In genomic region chr16:48788704-48789185, GRCm38 (mm10) we compare ENCODE assay signal across 17 mouse cellular contexts. TPM values are rescaled to one million over a fixed set of nuclear protein-coding genes. Genes with fewer than 3 reads are reported as not detected.
A peak's percentile ranks its signal among the peaks of the same experiment; 100 is the strongest.
DNase-seq lines count a peak whose midpoint lies in the region; ATAC-seq and TF ChIP-seq lines count a peak whose summit lies in the region.
"Had no signal": no experiment of that assay in that cellular context is flagged by ENCODE, and none has a peak within 500 bp of the region (broad histone marks: within the 10 kb centered on the region; RNA-seq: fewer than 3 reads in every experiment).

No protein-coding gene starts in this region.

- no peaks in the 10 kb centered on the region for H3K9me3 ChIP-seq in lung, embryonic 16.5 days (ENCODE audit: control insufficient read depth, low read length)
- H3K9me3 ChIP-seq: forebrain, embryonic 15.5 days had no signal

- no peak for DNase-seq in lung, adult 2 months
- DNase-seq in induced T-regulatory cell, adult 2 months (ENCODE audit: low read depth) = peak; percentile 68
- no peak for DNase-seq in frontal cortex, adult 2 months (ENCODE audit: extremely low spot score in 1 of 2, low spot score in 1 of 2)
- no peak for DNase-seq in heart, postnatal 36 days
- DNase-seq in spleen, postnatal 4 days (ENCODE audit: low spot score in 2 of 2) = no peak
- no peak for DNase-seq in cerebellum, adult 9-11 months
- DNase-seq: cerebellum, adult 18-20 months; gastrocnemius, postnatal 10 days; kidney, adult 8-10 months had no signal

- no peaks in the 10 kb centered on the region for H3K27me3 ChIP-seq in lung, embryonic 16.5 days (ENCODE audit: control insufficient read depth, insufficient read depth, low read depth, low read length)
- H3K27me3 ChIP-seq: forebrain, embryonic 15.5 days had no signal

- no peak for TF ChIP-seq CTCF in lung, adult 2 months (IDR thresholded peaks at IDR 0.05; ENCODE audit: insufficient read depth, low read length)

- H3K27ac ChIP-seq in lung, embryonic 16.5 days (ENCODE audit: low read length) = no peak overlapping the region
- H3K27ac ChIP-seq: forebrain, embryonic 15.5 days; hindbrain, embryonic 14.5 days had no signal

- no peak overlapping the region for H3K4me3 ChIP-seq in lung, embryonic 16.5 days (ENCODE audit: low read length)
- no peak overlapping the region for H3K4me3 ChIP-seq in lung, adult 2 months (replicated peaks; ENCODE audit: extremely low read depth, low read depth, low read length)
- H3K4me3 ChIP-seq: forebrain, embryonic 15.5 days had no signal

- TF ChIP-seq POLR2A in lung, adult 2 months (IDR thresholded peaks at IDR 0.05; ENCODE audit: borderline replicate concordance, extremely low read depth, low read depth, low read length) = no peak

- no peaks in the 10 kb centered on the region for H3K36me3 ChIP-seq in lung, embryonic 16.5 days (ENCODE audit: control insufficient read depth, insufficient read depth, low read length)
- H3K36me3 ChIP-seq: forebrain, embryonic 15.5 days had no signal

- WGBS in lung, embryonic 16.5 days = 38% methylated on average over 4 of the region's 4 CpGs
- WGBS in lung, adult 2 months = 46% methylated on average over 4 of the region's 4 CpGs

- intact Hi-C loops in heart, postnatal 36 days (cut with DNase I) = no loop called here

- no peak overlapping the region for H3K4me2 ChIP-seq in lung, embryonic 16.5 days (ENCODE audit: low read depth, low read length)
- H3K4me2 ChIP-seq: forebrain, embryonic 15.5 days; hindbrain, embryonic 14.5 days had no signal

- 0 out of 2 replicates have a peak, but pooled peaks have one; percentile 10 for ATAC-seq in lung, embryonic 16.5 days (ENCODE audit: low read depth)
- peak; percentile 49; the same call in 1 of the 2 replicates for ATAC-seq in neutrophil, adult 5-6 weeks (ENCODE audit: extremely low read depth, insufficient number of reproducible peaks, low FRiP score, poor library complexity, severe bottlenecking)
- ATAC-seq: forebrain, embryonic 15.5 days had no signal

- H3K4me1 ChIP-seq in lung, embryonic 16.5 days (replicated peaks; ENCODE audit: control insufficient read depth, insufficient read depth, low read length) = no peaks in the 10 kb centered on the region
- H3K4me1 ChIP-seq in lung, adult 2 months (ENCODE audit: control insufficient read depth, insufficient read depth, low read length) = no peaks in the 10 kb centered on the region
- H3K4me1 ChIP-seq: forebrain, embryonic 15.5 days had no signal

- no peak overlapping the region for H3K9ac ChIP-seq in lung, embryonic 16.5 days (ENCODE audit: low read length)
- H3K9ac ChIP-seq: forebrain, embryonic 15.5 days; hindbrain, embryonic 14.5 days had no signal

RNA-seq across cellular contexts. Expression of gene Trat1, which starts 16.9 kb away (rescaled TPM):
- 0.65 and 1.6 TPM in 2 replicates for polyA plus RNA-seq in lung, embryonic 16.5 days (2015; fragmentation: Nextera tagmentation; extraction: Ambion mirVana)
- polyA plus RNA-seq in lung, adult 2 months (2012; rRNA removed) = 0.11 and 0.30 TPM in 2 replicates
- 6.5 and 9.4 TPM in 2 replicates for total RNA-seq in neutrophil, adult 5-6 weeks (2017)
- 0.84 and 1.8 TPM in 2 replicates for polyA plus RNA-seq in frontal cortex, adult 2 months (2012; rRNA removed)
- not detected for total RNA-seq in heart, postnatal 36 days (2021)
- total RNA-seq: gastrocnemius, postnatal 10 days had no signal
- polyA plus RNA-seq: forebrain, embryonic 15.5 days; heart, embryonic 14.5 days had no signal

RNA-seq across cellular contexts. Expression of gene Retnlb, which starts 27.9 kb away (rescaled TPM):
- 0.30 and 0.43 TPM in 2 replicates for polyA plus RNA-seq in lung, embryonic 16.5 days (2015; fragmentation: Nextera tagmentation; extraction: Ambion mirVana)
- polyA plus RNA-seq in lung, adult 2 months (2012; rRNA removed) = not detected in 2 replicates
- total RNA-seq in neutrophil, adult 5-6 weeks (2017) = 0.93 TPM in 1 of 2 replicates, not detected in the other
- polyA plus RNA-seq in frontal cortex, adult 2 months (2012; rRNA removed) = not detected in 2 replicates
- total RNA-seq in heart, postnatal 36 days (2021) = not detected
- total RNA-seq: gastrocnemius, postnatal 10 days; left cerebral cortex, adult 8-10 months had no signal
- polyA plus RNA-seq: forebrain, embryonic 15.5 days; heart, embryonic 14.5 days; hindbrain, embryonic 14.5 days; limb, embryonic 14.5 days; spleen, adult 2 months had no signal

RNA-seq across cellular contexts. Expression of gene Retnla, which starts 53.6 kb away (rescaled TPM):
- 76.1 and 129 TPM in 2 replicates for polyA plus RNA-seq in lung, embryonic 16.5 days (2015; fragmentation: Nextera tagmentation; extraction: Ambion mirVana)
- 105 and 219 TPM in 2 replicates for polyA plus RNA-seq in lung, adult 2 months (2012; rRNA removed)
- total RNA-seq in neutrophil, adult 5-6 weeks (2017) = not detected in 2 replicates
- polyA plus RNA-seq in frontal cortex, adult 2 months (2012; rRNA removed) = not detected in 2 replicates
- total RNA-seq in heart, postnatal 36 days (2021) = 1 to 10 TPM; 2.2 to 2.7 TPM
- total RNA-seq: left cerebral cortex, adult 8-10 months had no signal
- polyA plus RNA-seq: forebrain, embryonic 15.5 days; heart, embryonic 14.5 days; hindbrain, embryonic 14.5 days; limb, embryonic 14.5 days had no signal

Comparison
In these comparisons a context has a peak if more than half of its experiments do, and no peak if none do; other contexts are left out.
1. RNA of gene Retnla, which starts 53.6 kb away (polyA plus RNA-seq): 105 to 219 TPM in lung, adult 2 months and 76.1 to 129 TPM in lung, embryonic 16.5 days; not detected in frontal cortex, adult 2 months; every median in the first group is over 10 times any median in the second.